ENCODE assay signal across 19 mouse cellular contexts in genomic region chr4:141578833-141579232, GRCm38 (mm10). TPM values are rescaled to one million over a fixed set of nuclear protein-coding genes. Genes with fewer than 3 reads are reported as not detected.
DNase-seq lines count a peak whose midpoint lies in the region; ATAC-seq lines count a peak whose summit lies in the region.
"Had no signal": no experiment of that assay in that cellular context is flagged by ENCODE, and none has a peak within 500 bp of the region (broad histone marks: within the 10 kb centered on the region; RNA-seq: fewer than 3 reads in every experiment).

No protein-coding gene starts in this region.

- intact Hi-C loops in left cerebral cortex, postnatal 25 days (cut with DNase I) = no loop called here

- peaks cover 76% of the 10 kb centered on the region for H3K36me3 ChIP-seq in heart, embryonic 13.5 days
- peaks cover 70% of the 10 kb centered on the region for H3K36me3 ChIP-seq in heart, embryonic 12.5 days
- no peaks in the 10 kb centered on the region for H3K36me3 ChIP-seq in liver, embryonic 12.5 days
- peaks cover 26% of the 10 kb centered on the region for H3K36me3 ChIP-seq in stomach, embryonic 15.5 days
- H3K36me3 ChIP-seq: forebrain, embryonic 15.5 days had no signal

- no peaks in the 10 kb centered on the region for H3K27me3 ChIP-seq in heart, embryonic 13.5 days (replicated peaks)
- H3K27me3 ChIP-seq in heart, embryonic 12.5 days (replicated peaks) = no peaks in the 10 kb centered on the region
- peaks cover 25% of the 10 kb centered on the region for H3K27me3 ChIP-seq in liver, embryonic 12.5 days (replicated peaks)
- no peaks in the 10 kb centered on the region for H3K27me3 ChIP-seq in stomach, embryonic 15.5 days (replicated peaks)
- H3K27me3 ChIP-seq: forebrain, embryonic 15.5 days had no signal

- no peak for DNase-seq in kidney, postnatal 36 days
- no peak for DNase-seq in adipocyte (ENCODE audit: low spot score)
- DNase-seq in left cerebral cortex, postnatal 25 days (ENCODE audit: low spot score in 2 of 2) = no peak
- DNase-seq: cerebellum, adult 11-12 months; gastrocnemius, postnatal 25 days; heart, postnatal 10 days; lung, adult 18-20 months; right cerebral cortex, postnatal 25 days; thymus, postnatal 25 days had no signal

- H3K9ac ChIP-seq in heart, embryonic 13.5 days = no peak overlapping the region
- no peak overlapping the region for H3K9ac ChIP-seq in heart, embryonic 12.5 days
- no peak overlapping the region for H3K9ac ChIP-seq in liver, embryonic 12.5 days
- no peak overlapping the region for H3K9ac ChIP-seq in stomach, embryonic 15.5 days
- H3K9ac ChIP-seq: forebrain, embryonic 15.5 days had no signal

- H3K27ac ChIP-seq in heart, embryonic 13.5 days (replicated peaks) = peak overlapping the region; percentile 56
- no peak overlapping the region for H3K27ac ChIP-seq in heart, embryonic 12.5 days (ENCODE audit: poor library complexity, severe bottlenecking)
- H3K27ac ChIP-seq in brown adipose tissue, adult 24 weeks (replicated peaks; ENCODE audit: low read depth, low read length) = peak overlapping the region; percentile 58
- H3K27ac ChIP-seq in liver, embryonic 12.5 days = no peak overlapping the region
- peak overlapping the region; percentile 69; the same call in 1 of the 2 replicates for H3K27ac ChIP-seq in stomach, embryonic 15.5 days
- H3K27ac ChIP-seq: forebrain, embryonic 15.5 days; midbrain, embryonic 10.5 days had no signal

- ATAC-seq in heart, embryonic 13.5 days (ENCODE audit: extremely low read depth, insufficient number of reproducible peaks, low FRiP score, low TSS enrichment) = no peak
- ATAC-seq in heart, embryonic 12.5 days (ENCODE audit: insufficient number of reproducible peaks, low FRiP score) = no peak
- ATAC-seq in liver, embryonic 12.5 days = peak; percentile 65
- ATAC-seq in stomach, embryonic 15.5 days (ENCODE audit: insufficient read depth, low FRiP score, low read depth) = peak; percentile 78
- ATAC-seq: forebrain, embryonic 15.5 days; hindbrain, embryonic 16.5 days had no signal

- no peak overlapping the region for H3K4me2 ChIP-seq in heart, embryonic 13.5 days
- no peak overlapping the region for H3K4me2 ChIP-seq in heart, embryonic 12.5 days
- H3K4me2 ChIP-seq in liver, embryonic 12.5 days = no peak overlapping the region
- H3K4me2 ChIP-seq in stomach, embryonic 15.5 days = no peak overlapping the region
- H3K4me2 ChIP-seq: forebrain, embryonic 15.5 days had no signal

- 27% methylated on average over 3 of the region's 3 CpGs for WGBS in heart, embryonic 13.5 days
- 24% methylated on average over 3 of the region's 3 CpGs for WGBS in heart, embryonic 12.5 days
- WGBS in liver, embryonic 12.5 days (ENCODE audit: insufficient replicate concordance) = 11% methylated on average over 3 of the region's 3 CpGs
- WGBS in stomach, embryonic 15.5 days = 34% methylated on average over 3 of the region's 3 CpGs

- H3K4me1 ChIP-seq in heart, embryonic 13.5 days = peaks cover 16% of the 10 kb centered on the region
- peaks cover 16% of the 10 kb centered on the region for H3K4me1 ChIP-seq in heart, embryonic 12.5 days (replicated peaks)
- peaks cover 11% of the 10 kb centered on the region for H3K4me1 ChIP-seq in brown adipose tissue, adult 24 weeks (ENCODE audit: control insufficient read depth, insufficient read depth, insufficient read length, low read length)
- peaks cover 19% of the 10 kb centered on the region for H3K4me1 ChIP-seq in liver, embryonic 12.5 days
- no peaks in the 10 kb centered on the region for H3K4me1 ChIP-seq in stomach, embryonic 15.5 days
- H3K4me1 ChIP-seq: midbrain, embryonic 10.5 days had no signal

- H3K9me3 ChIP-seq in heart, embryonic 13.5 days = no peaks in the 10 kb centered on the region
- no peaks in the 10 kb centered on the region for H3K9me3 ChIP-seq in heart, embryonic 12.5 days (replicated peaks)
- H3K9me3 ChIP-seq in liver, embryonic 12.5 days (replicated peaks) = 0 out of 2 replicates have a peak, but pooled peaks cover 3% of the 10 kb centered on the region
- H3K9me3 ChIP-seq in stomach, embryonic 15.5 days = no peaks in the 10 kb centered on the region
- H3K9me3 ChIP-seq: forebrain, embryonic 15.5 days; midbrain, embryonic 10.5 days had no signal

- no peak overlapping the region for H3K4me3 ChIP-seq in heart, embryonic 13.5 days
- H3K4me3 ChIP-seq in heart, embryonic 12.5 days = no peak overlapping the region
- no peak overlapping the region for H3K4me3 ChIP-seq in brown adipose tissue, adult 24 weeks (ENCODE audit: insufficient read depth, low read depth, low read length)
- H3K4me3 ChIP-seq in liver, embryonic 12.5 days = no peak overlapping the region
- H3K4me3 ChIP-seq in stomach, embryonic 15.5 days (replicated peaks) = no peak overlapping the region
- H3K4me3 ChIP-seq: forebrain, embryonic 15.5 days; midbrain, embryonic 10.5 days; myocyte had no signal

RNA-seq across cellular contexts. Expression of gene Fblim1, which starts 27.1 kb away (rescaled TPM):
- 55.3 and 55.9 TPM in 2 replicates for polyA plus RNA-seq in heart, embryonic 13.5 days (2015; fragmentation: Nextera tagmentation; extraction: Ambion mirVana)
- polyA plus RNA-seq in heart, embryonic 12.5 days (2016; fragmentation: Nextera tagmentation; extraction: Ambion mirVana) = 70.1 and 70.6 TPM in 2 replicates
- polyA plus RNA-seq in brown adipose tissue, adult 24 weeks (2012; ENCODE audit: insufficient read depth, insufficient read length, missing spikeins) = 2.1 and 3.6 TPM in 2 replicates
- 4.0 and 5.3 TPM in 2 replicates for polyA plus RNA-seq in liver, embryonic 12.5 days (2016; fragmentation: Nextera tagmentation; extraction: Ambion mirVana)
- polyA plus RNA-seq in stomach, embryonic 15.5 days (2015; fragmentation: Nextera tagmentation; extraction: Ambion mirVana) = 71.1 and 77.2 TPM in 2 replicates
- total RNA-seq in left cerebral cortex, postnatal 25 days (2021) = 1 to 10 TPM in 1 of 2 experiments, under 1 TPM in 1; 0.96 to 1.6 TPM

RNA-seq across cellular contexts. Expression of gene Tmem82, which starts 39.6 kb away (rescaled TPM):
- polyA plus RNA-seq in heart, embryonic 13.5 days (2015; fragmentation: Nextera tagmentation; extraction: Ambion mirVana) = 0.44 and 0.62 TPM in 2 replicates
- polyA plus RNA-seq in heart, embryonic 12.5 days (2016; fragmentation: Nextera tagmentation; extraction: Ambion mirVana) = 0.19 and 0.37 TPM in 2 replicates
- polyA plus RNA-seq in brown adipose tissue, adult 24 weeks (2012; ENCODE audit: insufficient read depth, insufficient read length, missing spikeins) = 1.1 TPM in 1 of 2 replicates, not detected in the other
- 3.2 and 3.6 TPM in 2 replicates for polyA plus RNA-seq in liver, embryonic 12.5 days (2016; fragmentation: Nextera tagmentation; extraction: Ambion mirVana)
- polyA plus RNA-seq in stomach, embryonic 15.5 days (2015; fragmentation: Nextera tagmentation; extraction: Ambion mirVana) = 4.0 and 6.1 TPM in 2 replicates
- total RNA-seq in left cerebral cortex, postnatal 25 days (2021) = under 1 TPM; 0.85 TPM

RNA-seq across cellular contexts. Expression of gene Spen, which starts 40.4 kb away (rescaled TPM):
- polyA plus RNA-seq in heart, embryonic 13.5 days (2015; fragmentation: Nextera tagmentation; extraction: Ambion mirVana) = 5.1 and 6.6 TPM in 2 replicates
- polyA plus RNA-seq in heart, embryonic 12.5 days (2016; fragmentation: Nextera tagmentation; extraction: Ambion mirVana) = 9.0 and 9.1 TPM in 2 replicates
- polyA plus RNA-seq in brown adipose tissue, adult 24 weeks (2012; ENCODE audit: insufficient read depth, insufficient read length, missing spikeins) = 9.5 and 15.2 TPM in 2 replicates
- polyA plus RNA-seq in liver, embryonic 12.5 days (2016; fragmentation: Nextera tagmentation; extraction: Ambion mirVana) = 9.1 and 9.2 TPM in 2 replicates
- 8.4 and 10.4 TPM in 2 replicates for polyA plus RNA-seq in stomach, embryonic 15.5 days (2015; fragmentation: Nextera tagmentation; extraction: Ambion mirVana)
- 10 to 100 TPM; 54.6 to 60.6 TPM for total RNA-seq in left cerebral cortex, postnatal 25 days (2021)

RNA-seq across cellular contexts. Expression of gene Slc25a34, which starts 44.8 kb away (rescaled TPM):
- polyA plus RNA-seq in heart, embryonic 13.5 days (2015; fragmentation: Nextera tagmentation; extraction: Ambion mirVana) = 0.37 and 0.49 TPM in 2 replicates
- 0.21 and 0.24 TPM in 2 replicates for polyA plus RNA-seq in heart, embryonic 12.5 days (2016; fragmentation: Nextera tagmentation; extraction: Ambion mirVana)
- 4.5 and 12.7 TPM in 2 replicates for polyA plus RNA-seq in brown adipose tissue, adult 24 weeks (2012; ENCODE audit: insufficient read depth, insufficient read length, missing spikeins)
- polyA plus RNA-seq in liver, embryonic 12.5 days (2016; fragmentation: Nextera tagmentation; extraction: Ambion mirVana) = not detected in 2 replicates
- 0.71 and 0.76 TPM in 2 replicates for polyA plus RNA-seq in stomach, embryonic 15.5 days (2015; fragmentation: Nextera tagmentation; extraction: Ambion mirVana)
- 1 to 10 TPM; 3.0 to 3.2 TPM for total RNA-seq in left cerebral cortex, postnatal 25 days (2021)
- polyA plus RNA-seq: kidney, embryonic 14.5 days had no signal

Comparison
In these comparisons a context has a peak if more than half of its experiments do, and no peak if none do; other contexts are left out.
1. H3K27ac ChIP-seq: peak in heart, embryonic 13.5 days (single experiment), brown adipose tissue, adult 24 weeks (single experiment) and stomach, embryonic 15.5 days (single experiment); none in heart, embryonic 12.5 days (single experiment) and liver, embryonic 12.5 days (single experiment).
2. ATAC-seq: peak in liver, embryonic 12.5 days (single experiment) and stomach, embryonic 15.5 days (single experiment); none in heart, embryonic 13.5 days (single experiment) and heart, embryonic 12.5 days (single experiment).